Mouse (Mus musculus): ENCODE measurements around the gene Dapp1. TPM values are rescaled to one million over a fixed set of nuclear protein-coding genes. Genes with fewer than 3 reads are reported as not detected.
"Not testable (repeated sequence)": the region's sequence is repeated elsewhere in the genome, so short reads cannot be mapped to it uniquely, and the experiment has no call there.

Gene Dapp1
- total RNA-seq, 2 experiments from 2014 or later = 3.5 to 4.5 TPM

DNA sequence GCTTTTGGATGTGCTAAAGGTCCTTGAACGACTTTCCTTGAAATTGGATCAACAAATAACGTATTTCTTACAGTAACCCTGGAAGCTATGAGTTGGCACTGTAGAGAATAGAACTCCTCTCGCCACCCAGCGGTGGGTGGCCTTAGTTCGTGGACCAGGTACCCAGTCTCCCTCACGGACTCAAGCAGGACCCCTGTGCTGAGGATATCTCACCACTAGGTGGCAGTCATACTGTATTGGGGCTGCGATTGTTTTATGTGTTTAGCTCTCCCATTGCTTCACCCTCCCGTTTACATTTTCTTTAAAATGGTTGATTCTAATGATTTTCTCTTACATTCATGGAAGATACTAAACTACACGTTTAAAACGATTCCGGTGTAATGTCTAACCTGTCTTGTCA lies 9.8 kb upstream of the Dapp1 start:
- DNase-seq (ENCODE audit: low spot score in 2 of 2) = peak; percentile 83 to 86

DNA sequence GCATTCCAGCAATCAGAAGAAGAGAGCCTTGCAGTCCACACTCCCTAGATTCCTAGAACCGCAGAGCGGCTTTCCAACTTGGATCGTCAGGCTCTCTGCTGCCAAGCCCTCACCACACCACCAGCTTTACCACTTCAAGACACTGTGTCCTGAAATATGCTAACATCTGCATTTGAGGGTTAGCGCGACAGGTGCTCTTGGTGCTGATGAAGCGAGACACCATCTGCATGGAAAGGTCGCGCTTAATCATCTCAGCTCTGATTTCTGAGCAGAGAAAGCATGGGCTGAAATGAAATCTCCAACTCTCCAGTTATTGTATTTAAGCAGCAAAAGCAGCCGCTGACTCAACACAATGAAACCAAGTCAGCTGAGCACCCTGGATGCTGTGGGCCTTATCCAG lies 8.1 kb upstream of the Dapp1 start:
- no peak for DNase-seq (ENCODE audit: low spot score in 2 of 2)

DNA sequence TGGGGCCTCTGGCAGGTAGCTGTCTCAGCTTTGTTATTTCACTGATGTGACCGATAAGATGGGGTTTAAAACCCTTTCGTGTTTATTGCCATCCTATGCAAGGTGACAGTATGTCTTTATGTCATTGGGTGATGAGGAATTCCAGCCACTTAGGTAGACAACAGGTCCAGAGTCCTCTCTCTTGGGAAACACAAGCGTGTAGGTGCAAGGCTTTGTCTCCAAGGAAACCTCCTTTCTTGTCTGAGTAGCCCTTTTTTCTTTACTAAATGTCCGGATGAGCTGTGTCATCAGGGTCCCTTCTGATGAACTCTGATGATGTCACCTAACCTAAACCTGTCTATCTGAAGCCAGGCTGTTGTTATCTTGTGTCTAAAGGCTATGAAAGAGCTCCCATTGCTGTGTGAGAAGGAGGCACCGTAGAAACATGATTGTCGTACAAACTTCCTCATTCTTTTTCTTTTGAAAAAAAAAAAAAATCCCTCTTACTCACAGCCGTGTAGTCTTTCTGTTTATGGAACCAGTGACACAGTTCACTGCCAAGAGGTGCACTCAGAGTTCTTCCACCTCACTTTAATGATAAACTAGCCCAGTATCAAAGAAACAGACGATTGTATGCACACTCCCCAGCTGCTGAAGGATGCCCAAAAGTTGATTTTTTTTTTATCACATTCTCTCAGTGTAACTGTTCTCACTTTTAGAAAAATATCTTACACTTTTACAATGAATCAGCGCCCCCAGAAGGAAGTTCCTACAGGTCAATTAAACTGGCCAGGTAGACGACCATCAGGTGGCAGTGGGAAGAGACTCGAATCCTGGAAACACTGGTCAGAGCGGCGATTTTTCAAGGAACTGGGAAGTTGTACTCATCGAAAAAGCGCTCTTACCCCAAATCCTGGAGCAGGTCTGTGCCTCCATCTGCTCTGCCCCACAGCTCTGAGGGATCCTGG lies 637 bp downstream of the Dapp1 start:
- no peak for DNase-seq (ENCODE audit: low spot score in 2 of 2)

DNA sequence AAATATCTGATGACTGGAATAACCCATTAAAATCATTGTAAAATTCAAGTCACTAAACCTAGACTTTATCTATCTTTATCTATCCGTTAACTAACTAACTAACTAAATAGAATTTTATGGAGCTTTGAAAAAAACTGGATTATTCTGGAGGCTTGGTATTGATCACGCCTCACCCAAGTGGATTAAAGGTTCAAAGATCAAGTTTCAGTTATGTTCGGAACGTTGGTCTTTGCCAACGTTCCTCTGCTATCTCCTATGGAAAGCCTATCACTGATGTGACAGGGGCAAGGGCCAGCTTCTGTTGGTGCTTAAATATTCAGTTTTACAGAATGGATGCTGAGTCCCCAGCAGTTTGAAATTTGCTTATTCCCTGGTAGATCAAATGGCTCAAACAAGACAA lies 3.1 kb downstream of the Dapp1 start:
- DNase-seq (ENCODE audit: low spot score in 2 of 2) = no peak

DNA sequence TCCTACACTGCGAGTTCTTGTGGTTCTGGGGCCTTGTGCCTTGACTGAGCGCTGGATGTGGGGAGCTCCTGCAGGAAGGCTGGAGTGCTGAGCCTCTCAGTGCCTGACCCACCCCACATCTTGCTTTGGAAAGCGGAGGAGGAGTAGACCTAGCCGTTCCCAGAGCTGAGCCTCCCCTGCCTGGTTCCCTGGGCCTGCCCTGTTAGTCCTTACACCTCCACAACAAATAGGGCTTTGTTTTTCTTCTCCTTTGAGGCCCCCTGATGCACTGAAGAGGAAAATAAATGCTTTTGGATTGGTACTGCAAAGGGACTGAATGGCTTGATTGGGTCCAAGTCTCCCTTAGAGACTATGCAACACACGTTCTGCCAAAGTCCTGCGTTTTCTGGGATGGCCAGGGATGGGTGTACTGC lies 3.7 kb downstream of the Dapp1 start:
- no peak for DNase-seq (ENCODE audit: low spot score in 2 of 2)

DNA sequence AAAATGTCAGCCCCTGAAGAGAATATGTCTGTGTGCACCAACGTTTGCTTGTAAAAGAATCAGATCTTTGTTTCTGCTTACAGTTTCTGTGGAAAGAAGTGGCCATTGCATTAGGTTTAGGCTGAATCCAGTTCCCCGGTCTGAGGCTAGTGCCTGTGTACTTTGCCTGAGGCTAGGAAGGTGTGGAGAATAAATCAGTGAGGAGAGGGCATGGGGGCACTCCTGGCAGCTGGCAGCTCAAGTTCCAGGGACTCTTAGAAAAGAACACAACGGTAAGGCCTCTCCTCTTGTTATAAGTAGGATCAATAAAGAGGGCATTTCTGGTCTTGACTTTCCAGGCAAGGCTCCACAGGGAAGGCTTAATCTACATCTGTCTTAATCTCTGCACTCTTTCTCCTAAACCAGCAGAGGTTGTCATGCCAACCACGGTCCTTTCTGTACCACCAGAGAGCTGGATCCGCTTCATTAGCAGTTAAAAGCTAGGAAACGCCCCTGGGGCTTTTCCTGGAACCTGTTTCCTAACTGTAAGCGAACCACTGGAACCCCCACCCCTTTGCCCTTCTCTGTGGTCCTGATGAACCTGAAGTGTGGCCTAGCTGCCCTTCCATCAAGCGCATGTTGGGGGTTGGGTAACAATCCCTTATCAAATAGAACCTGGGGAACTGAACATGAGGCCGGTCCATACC lies 4.3 kb downstream of the Dapp1 start:
- DNase-seq (ENCODE audit: low spot score in 2 of 2) = no peak

DNA sequence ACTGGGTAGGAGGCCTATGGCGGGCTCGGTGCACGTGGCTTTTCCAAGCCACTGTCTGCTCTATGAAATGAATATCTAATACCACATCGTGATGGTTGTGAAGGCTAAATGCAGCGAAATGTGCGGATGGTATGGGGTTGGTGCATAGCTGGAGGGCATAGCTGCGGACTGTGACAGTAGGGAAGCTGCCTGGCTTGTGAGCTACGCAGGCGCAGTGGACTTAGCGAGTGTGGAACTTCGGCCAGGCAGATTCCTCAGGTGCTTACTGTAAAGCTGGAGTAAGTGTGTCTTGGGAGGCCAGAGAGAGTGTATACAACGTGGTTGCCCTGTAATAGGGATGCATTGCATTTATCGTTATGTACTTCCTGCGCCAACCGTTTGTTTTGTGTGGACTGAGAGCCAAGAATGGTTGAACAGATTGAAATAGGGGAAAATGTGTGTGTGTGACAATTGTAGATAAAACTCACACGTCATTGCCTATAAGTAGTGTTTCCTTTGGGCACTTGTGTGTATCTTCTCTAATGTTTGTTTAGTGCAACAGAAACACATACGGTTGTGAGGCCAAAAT lies 5.4 kb downstream of the Dapp1 start:
- DNase-seq (ENCODE audit: low spot score in 2 of 2) = no peak

DNA sequence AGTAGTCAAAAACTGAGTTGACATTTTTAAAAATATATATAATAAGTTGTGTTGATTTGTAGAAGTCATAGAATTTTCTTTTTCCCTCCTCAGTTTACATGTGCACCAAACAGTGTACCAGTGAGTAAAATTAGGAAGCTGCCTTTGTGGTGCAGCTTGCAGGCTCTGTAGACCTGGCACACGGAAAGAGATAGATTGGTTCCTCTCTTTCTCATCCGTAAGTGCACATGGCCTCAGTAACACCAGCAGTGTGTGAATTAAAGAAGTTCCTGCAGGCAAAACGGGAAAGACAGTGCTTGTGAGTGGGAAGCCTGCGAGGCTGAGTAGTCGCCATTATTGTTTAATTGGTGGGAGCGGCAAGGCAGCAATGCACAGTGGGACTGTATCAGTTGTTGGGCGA lies 5.9 kb downstream of the Dapp1 start:
- no peak for DNase-seq (ENCODE audit: low spot score in 2 of 2)

DNA sequence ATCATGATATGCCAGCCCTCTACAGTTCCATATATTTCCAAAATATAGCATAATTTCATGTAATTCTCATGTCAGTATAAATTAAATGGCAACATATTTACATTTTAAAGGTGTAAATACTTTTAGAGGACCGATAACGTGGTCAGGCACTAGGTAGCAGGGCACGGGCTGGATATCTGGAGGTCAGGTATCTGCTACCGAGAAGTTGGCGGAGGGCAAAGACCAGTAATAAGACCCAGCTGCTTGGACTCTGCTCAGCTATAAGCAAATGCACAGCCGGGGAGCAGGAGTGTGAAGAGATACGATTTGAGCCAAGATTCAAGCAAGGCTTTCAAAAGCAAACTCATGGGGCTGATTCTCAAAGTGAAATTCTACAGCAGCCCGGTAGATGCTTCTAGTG lies 7.0 kb downstream of the Dapp1 start:
- no peak for DNase-seq (ENCODE audit: low spot score in 2 of 2)

DNA sequence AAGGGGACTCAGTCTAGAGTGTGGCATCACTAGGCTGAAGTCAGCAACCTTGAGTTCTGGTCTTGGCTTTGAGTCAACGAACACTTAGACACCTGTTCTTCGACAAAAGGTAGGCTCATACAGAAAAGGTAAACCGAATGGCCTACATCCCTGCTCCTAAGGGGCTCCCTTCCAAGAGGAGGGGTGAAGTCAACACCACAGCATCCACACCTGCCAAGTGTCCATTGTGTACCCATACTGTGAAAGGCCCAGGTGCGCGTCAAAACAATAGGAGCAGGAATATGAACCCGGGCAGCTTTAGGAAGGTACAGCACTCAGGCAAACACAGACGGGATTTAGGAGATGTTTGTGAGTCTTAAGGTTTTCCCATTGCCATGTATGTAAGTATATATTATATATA lies 8.4 kb downstream of the Dapp1 start:
- DNase-seq (ENCODE audit: low spot score in 2 of 2) = no peak

DNA sequence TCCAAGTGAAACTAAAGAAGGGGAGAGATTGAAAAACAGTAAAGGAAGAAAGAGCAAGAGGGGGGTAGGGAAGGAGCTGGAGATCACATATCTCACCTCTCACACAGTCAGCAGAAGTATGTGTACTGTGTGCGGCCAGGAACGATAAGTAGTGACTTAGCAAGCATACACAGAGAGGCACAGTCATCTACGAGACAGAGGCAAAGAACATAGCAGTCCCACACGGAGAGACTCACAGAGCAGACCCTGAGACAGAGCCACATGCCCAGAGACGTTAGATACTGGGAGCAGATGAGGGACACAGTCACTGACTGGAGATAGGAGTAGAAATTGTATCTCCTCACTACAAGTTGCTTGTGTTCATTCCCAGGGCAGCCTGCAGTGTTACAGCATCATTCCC lies 9.1 kb downstream of the Dapp1 start:
- DNase-seq (ENCODE audit: low spot score in 2 of 2) = no peak

DNA sequence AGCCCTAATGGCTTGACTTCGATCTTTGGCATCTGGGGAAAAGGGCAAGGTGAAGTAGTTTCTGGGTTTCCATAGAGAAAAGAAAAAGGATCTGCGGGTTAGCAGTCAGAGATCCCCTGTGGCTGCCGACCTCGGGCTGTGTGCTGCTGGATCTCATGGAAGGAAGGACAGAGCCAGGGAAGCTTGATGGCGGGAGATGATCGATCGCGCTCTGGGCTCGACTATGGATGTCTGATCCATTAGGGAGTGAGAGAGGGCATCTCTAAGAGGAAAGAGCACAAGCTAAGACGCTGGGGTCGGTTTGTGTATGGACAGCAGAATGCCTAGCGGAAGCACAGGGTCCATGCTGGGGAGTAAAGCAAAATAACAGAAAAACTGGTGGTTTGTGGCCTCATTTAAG lies 11.4 kb downstream of the Dapp1 start:
- DNase-seq (ENCODE audit: low spot score in 2 of 2) = no peak

DNA sequence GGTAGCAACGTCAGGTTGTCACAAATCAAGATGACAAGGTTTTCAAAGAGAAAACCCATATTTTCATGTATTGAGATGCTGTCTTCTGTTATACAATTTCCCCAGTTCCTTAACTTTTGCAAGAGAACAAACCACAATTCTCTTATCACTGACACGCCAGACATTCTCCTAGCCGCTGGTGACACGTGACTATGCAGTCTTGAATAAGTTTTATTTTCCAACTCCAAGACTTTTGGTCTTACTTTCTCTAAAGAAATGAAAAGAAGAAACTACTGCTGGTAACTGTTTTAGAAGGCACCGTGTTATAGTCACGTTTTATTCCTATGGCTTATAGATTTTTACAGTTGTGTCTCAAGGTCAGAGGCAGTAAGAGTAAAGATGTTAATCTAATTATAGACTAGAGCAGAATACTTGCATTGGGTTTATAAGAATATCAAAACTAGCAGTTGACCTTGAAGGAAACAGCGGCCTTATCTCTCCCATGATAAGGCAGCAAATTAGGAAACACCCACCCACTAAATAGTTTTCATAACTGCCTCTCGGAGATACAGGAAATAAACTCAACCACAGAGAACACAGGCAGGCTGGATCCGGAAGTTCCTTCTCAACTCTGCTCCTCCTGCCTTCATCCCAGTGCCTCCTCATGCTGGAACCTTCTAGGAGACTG lies 12.4 kb downstream of the Dapp1 start:
- no peak for DNase-seq (ENCODE audit: low spot score in 2 of 2)

DNA sequence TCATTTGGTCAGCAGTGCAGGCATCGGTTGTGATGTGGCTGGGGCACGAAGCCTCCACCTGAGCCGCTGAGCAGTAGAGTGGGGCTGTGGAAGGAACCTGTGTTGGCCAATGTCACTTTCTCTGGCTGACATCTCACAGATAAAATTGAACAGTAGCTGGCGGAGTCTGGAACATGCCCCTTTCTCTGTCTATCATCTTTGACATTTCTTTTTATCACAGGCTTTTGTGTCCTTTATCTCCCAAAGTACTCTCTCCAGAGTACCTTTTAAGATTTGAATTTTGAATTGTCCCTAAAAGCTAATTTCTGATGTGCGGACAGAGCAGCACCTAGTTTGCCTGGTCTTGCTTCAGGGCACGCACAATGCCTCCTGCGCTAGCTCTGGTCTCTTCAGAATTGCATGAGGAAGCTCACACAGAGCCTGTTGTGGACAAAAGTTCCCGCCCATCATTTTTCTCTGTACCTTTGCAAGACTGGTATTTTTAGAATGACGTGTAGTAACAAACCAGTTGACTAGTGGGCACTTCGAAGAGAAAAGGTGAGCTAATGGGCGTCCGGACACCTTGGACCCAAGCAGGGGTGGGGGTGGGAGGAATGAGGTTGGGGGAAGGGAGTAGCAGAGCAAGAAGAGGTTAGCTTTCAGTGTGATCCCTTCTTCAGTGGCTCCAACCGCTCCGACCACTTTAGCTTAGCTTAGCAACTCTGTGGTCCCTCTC lies 13.1 kb downstream of the Dapp1 start:
- DNase-seq (ENCODE audit: low spot score in 2 of 2) = no peak

DNA sequence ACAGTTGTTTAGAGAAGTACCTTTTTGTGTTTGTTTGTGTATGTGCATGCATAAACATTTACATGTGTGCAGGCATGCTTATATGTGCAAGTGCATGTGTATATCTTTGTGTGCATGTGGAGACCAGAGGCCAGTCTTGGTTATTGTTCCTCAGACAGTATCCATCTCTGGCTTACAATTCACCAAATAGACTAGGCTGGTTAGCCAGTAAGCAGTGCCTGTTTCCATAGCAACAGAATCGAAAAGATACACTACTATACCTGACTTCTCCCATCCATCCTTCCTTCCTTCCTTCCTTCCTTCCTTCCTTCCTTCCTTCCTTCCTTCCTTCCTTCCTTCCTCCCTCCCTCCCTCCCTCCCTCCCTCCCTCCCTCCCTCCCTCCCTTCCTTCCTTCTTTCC lies 17.3 kb downstream of the Dapp1 start:
- DNase-seq (ENCODE audit: low spot score in 2 of 2) = not testable (repeated sequence)

DNA sequence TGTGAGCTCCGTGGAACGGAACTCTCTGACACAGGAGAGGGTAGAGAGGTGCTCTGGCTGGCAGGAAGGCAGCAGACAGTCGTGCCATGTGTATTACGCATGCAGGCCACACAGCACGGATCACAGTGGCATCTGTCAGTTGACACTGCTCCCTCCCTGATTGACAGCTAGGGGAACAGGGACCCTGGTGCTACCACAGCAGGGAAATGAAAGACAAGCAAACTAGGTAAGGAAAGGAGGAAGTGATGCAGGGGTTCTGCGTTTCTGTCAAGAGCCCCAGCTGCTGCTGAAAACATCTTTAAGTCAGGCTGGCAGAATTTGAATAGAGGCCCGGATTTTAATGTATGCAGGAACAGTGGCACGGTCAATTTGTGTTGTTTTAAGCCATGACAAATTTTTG lies 17.8 kb downstream of the Dapp1 start:
- no peak for DNase-seq (ENCODE audit: low spot score in 2 of 2)

DNA sequence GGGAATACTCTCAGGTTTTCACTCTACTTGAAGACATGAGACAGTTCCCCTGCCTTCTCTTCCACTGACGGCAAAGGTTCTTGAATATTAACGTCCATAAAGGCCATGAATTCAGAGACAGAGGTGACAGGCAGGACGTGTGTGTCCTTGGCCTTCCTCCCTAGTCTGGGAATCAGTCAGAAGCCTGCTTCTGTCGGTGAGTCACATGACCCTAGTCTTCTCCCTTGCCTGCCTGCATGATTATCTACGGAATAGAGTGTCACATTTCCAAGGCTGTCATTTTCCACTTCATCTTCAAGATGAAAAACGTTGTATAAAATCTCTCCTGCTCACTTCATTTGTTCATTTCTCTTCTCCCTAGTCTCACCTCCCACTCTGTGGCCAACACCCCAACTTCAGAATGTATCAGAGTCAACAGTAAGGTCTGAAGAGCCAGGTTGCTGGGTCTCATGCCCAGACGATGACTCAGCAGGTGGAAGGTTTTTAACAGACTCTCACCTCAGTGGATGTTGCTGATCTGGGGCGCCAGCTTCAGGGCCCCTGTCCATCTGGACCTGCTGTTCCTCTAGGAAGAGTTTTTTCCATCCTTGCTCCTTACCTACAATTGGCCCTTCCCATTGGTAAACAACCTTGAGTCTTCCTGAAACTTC lies 19.5 kb downstream of the Dapp1 start:
- DNase-seq (ENCODE audit: low spot score in 2 of 2) = no peak

DNA sequence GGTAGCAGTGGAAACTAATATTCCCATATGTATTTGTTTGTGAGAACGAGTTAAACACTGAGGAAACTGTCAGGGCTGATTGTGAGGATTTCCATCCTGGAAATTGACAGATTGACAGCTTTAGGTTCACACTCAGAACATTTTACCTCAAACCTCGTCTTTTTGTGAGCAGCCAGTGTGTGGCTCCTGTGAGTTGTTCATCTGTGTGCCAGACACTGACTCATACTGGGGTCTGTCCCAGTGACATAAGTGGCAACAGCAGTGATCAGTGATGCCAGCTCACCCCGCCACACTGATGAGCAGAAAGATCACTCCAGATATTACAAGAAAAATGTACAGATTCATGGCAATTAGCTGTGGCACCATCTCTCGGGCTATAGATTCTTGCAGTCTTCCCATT lies 21.9 kb downstream of the Dapp1 start:
- no peak for DNase-seq (ENCODE audit: low spot score in 2 of 2)

DNA sequence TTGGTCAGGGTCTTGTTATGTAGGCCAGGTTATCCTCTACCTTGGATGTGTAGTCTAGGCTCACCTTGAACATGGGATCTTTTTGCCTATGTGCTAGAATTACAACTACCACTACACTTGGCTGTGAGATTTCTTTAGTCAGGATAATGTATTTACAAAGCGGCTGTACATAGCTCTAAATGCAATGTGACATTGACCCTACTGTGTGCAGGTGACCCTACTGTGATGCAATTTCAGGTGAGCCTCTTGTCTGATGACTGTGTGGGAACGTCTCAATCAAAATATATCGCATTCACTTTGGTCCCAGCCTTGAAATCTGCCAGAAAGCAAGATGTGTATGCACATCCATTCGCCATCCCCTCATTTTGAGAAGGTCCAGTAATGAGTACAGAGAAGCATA lies 23.0 kb downstream of the Dapp1 start:
- no peak for DNase-seq (ENCODE audit: low spot score in 2 of 2)

DNA sequence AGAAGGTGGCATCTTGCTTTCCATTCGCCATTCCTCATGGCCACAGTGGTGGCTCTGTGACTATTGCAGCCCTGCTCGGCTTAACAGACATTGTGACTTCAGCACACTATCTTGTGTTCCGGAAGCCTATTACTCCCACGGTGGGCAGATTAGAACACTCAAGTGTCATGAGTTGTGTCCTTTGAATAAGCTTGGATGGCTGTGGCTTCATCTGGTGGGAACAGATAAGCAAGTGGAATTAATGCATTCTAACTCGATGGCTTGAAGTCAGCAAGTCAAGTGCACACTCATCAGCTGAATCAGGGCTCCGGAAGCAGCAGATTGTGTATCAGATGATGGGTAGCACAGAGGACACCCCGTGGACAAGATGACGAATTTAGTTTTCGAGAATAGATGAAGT lies 23.5 kb downstream of the Dapp1 start:
- DNase-seq (ENCODE audit: low spot score in 2 of 2) = no peak
